Mouse (Mus musculus): ENCODE data around the gene Clstn2.

GRCm38 (mm10) chr9:97763048-97763447 lies 269.9 kb downstream of the Clstn2 start:
- TF ChIP-seq POLR2A (IDR thresholded peaks at IDR 0.05; ENCODE audit: borderline replicate concordance, low read depth, low read length) (no peak), CTCF (IDR thresholded peaks at IDR 0.05; ENCODE audit: low read depth, low read length) (no peak)
